Mouse (Mus musculus) ES-Bruce4 (cell line): ENCODE results near the gene Nhsl1.

Experiments
- EP300 ChIP-seq: IDR thresholded peaks from 2 replicates; pipeline ENCODE4 v1.6.1; 2011; ENCODE audit warnings: low read depth, low read length; ENCODE audit not compliant: insufficient read depth
- POLR2A ChIP-seq: IDR thresholded peaks from one replicate; pipeline ENCODE4 v1.8.1; 2011; ENCODE audit warnings: low read length; ENCODE audit not compliant: insufficient read depth

GRCm38 (mm10) chr10:18522556-18522955 lies 203.8 kb downstream of the Nhsl1 start:
- TF ChIP-seq EP300 (no peak), POLR2A (no peak)
